Mouse (Mus musculus) bone marrow macrophage, adult 2 months (primary cell): ENCODE data around the gene Sry. TPM values are rescaled to one million over a fixed set of nuclear protein-coding genes. Genes with fewer than 3 reads are reported as not detected.

Experiments used
- H3K27ac ChIP-seq: 2 replicates; pipeline ENCODE4 v1.5.1; 2012; ENCODE audit warnings: low read depth, low read length; ENCODE audit not compliant: insufficient read depth
- H3K4me1 ChIP-seq: 2 replicates; pipeline ENCODE4 v1.6.1; 2012; ENCODE audit warnings: low read length; ENCODE audit not compliant: control insufficient read depth, insufficient read depth
- H3K4me3 ChIP-seq: 2 replicates; pipeline ENCODE4 v1.5.1; 2012; ENCODE audit warnings: mild to moderate bottlenecking, low read length, moderate library complexity; ENCODE audit not compliant: insufficient read depth
- CTCF ChIP-seq: IDR thresholded peaks from 2 replicates; pipeline ENCODE4 v1.5.1; 2012; ENCODE audit warnings: low read depth, mild to moderate bottlenecking, low read length, moderate library complexity
- POLR2A ChIP-seq: IDR thresholded peaks from 2 replicates; pipeline ENCODE4 v1.6.1; 2012; ENCODE audit warnings: mild to moderate bottlenecking, low read depth, low read length, borderline replicate concordance
- polyA plus RNA-seq: library from polyadenylated mRNA; stranded (reverse); fragments of >200 nt; gene quantifications from 2 replicates; pipeline ENCODE4 v1.2.4, GENCODE M21; 2012; ENCODE audit not compliant: missing spikeins, insufficient read depth, insufficient read length

Gene Sry
- not detected in 2 replicates for polyA plus RNA-seq

DNA sequence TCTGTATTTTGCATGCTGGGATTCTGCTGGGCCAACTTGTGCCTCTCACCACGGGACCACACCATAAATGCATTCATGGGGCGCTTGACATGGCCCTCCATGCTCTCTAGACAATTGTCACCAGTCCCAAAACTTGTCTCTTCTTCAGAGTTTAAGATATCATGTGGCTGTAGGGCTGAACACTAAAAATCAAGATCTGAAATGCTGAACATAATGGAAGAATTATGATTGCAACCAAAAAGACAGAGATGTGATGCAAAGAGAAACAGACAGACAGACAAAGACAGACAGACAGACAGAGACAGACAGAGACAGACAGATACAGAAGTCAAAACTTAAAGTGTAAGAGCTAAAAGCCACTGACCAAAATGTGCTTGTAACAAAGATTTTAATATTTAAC is at the start of gene Sry:
Sry (minus strand) TSS at position 101 of the 400 bp plus-strand sequence.
- Histone ChIP-seq H3K4me1 (no peaks in the 10 kb centered on the region), H3K27ac (no peak within 1 kb of the TSS), H3K4me3 (no peak within 1 kb of the TSS)
- TF ChIP-seq POLR2A: no peak
- no peak for TF ChIP-seq CTCF

Other genes with a start within 250 kb of the Sry start
- not detected in 2 replicates for gene H2al2c, start 64.6 kb downstream of the Sry start, polyA plus RNA-seq
- not detected in 2 replicates for gene H2al2b, start 57.0 kb upstream of the Sry start, polyA plus RNA-seq
- gene Gm4064, start 132.5 kb upstream of the Sry start, polyA plus RNA-seq: not detected in 2 replicates
- not detected in 2 replicates for gene Rbmy, start 167.0 kb upstream of the Sry start, polyA plus RNA-seq
- gene Gm10256, start 167.0 kb upstream of the Sry start, polyA plus RNA-seq: not detected in 2 replicates
- gene Gm10352, start 237.3 kb upstream of the Sry start, polyA plus RNA-seq: not detected in 2 replicates